Mouse (Mus musculus): ENCODE measurements around the gene Mis18a. TPM values are rescaled to one million over a fixed set of nuclear protein-coding genes. Genes with fewer than 3 reads are reported as not detected.

Mis18a gene
- polyA plus RNA-seq, 1 experiment, result 22.2 TPM

GRCm38 (mm10) chr16:90699390-90699789, 27.8 kb downstream of the Mis18a start:
- TF ChIP-seq CTCF (IDR thresholded peaks at IDR 0.05; ENCODE audit: control insufficient read depth, insufficient read depth, insufficient read length) (no peak), MYOG (IDR thresholded peaks at IDR 0.05; ENCODE audit: control insufficient read depth, extremely low read depth, insufficient read length) (no peak), MYOD1 (IDR thresholded peaks at IDR 0.05; ENCODE audit: control insufficient read depth, insufficient read length, low read depth) (no peak), MAX (IDR thresholded peaks at IDR 0.05) (no peak), USF1 (IDR thresholded peaks at IDR 0.05; ENCODE audit: low read depth) (no peak), CEBPB (IDR thresholded peaks at IDR 0.05; ENCODE audit: low read depth) (no peak), FOSL1 (IDR thresholded peaks at IDR 0.05; ENCODE audit: insufficient read depth, low read length, poor library complexity, severe bottlenecking) (no peak)
- Histone ChIP-seq H3K4me3 (ENCODE audit: insufficient read depth, poor library complexity, severe bottlenecking) (no peak overlapping the region), H3K79me2 (ENCODE audit: control insufficient read depth, insufficient read depth) (no peaks in the 10 kb centered on the region), H3K36me3 (ENCODE audit: control insufficient read depth, insufficient read depth) (no peaks in the 10 kb centered on the region), H3K27me3 (ENCODE audit: control insufficient read depth, insufficient read depth, insufficient read length) (peaks cover 5% of the 10 kb centered on the region), H3K79me3 (ENCODE audit: low read depth) (no peaks in the 10 kb centered on the region), H3ac (ENCODE audit: control insufficient read depth, insufficient read length, low read depth) (no peak overlapping the region)

GRCm38 (mm10) chr16:90696306-90696705, 30.9 kb downstream of the Mis18a start:
- no peak overlapping the region for H3ac ChIP-seq (ENCODE audit: control insufficient read depth, insufficient read length, low read depth)
- peaks cover 9% of the 10 kb centered on the region for H3K27me3 ChIP-seq (ENCODE audit: control insufficient read depth, insufficient read depth, insufficient read length)
- H3K79me3 ChIP-seq (ENCODE audit: low read depth), result no peaks in the 10 kb centered on the region
- no peaks in the 10 kb centered on the region for H3K79me2 ChIP-seq (ENCODE audit: control insufficient read depth, insufficient read depth)
- TF ChIP-seq MYOG (IDR thresholded peaks at IDR 0.05; ENCODE audit: control insufficient read depth, extremely low read depth, insufficient read length) (no peak), USF1 (IDR thresholded peaks at IDR 0.05; ENCODE audit: low read depth) (no peak), CEBPB (IDR thresholded peaks at IDR 0.05; ENCODE audit: low read depth) (no peak), MAX (IDR thresholded peaks at IDR 0.05) (no peak), CTCF (IDR thresholded peaks at IDR 0.05; ENCODE audit: control insufficient read depth, insufficient read depth, insufficient read length) (no peak), MYOD1 (IDR thresholded peaks at IDR 0.05; ENCODE audit: control insufficient read depth, insufficient read length, low read depth) (no peak)
- no peak overlapping the region for H3K4me3 ChIP-seq (ENCODE audit: insufficient read depth, poor library complexity, severe bottlenecking)
- H3K36me3 ChIP-seq (ENCODE audit: control insufficient read depth, insufficient read depth), result no peaks in the 10 kb centered on the region

- TF ChIP-seq MYOG (IDR thresholded peaks at IDR 0.05; ENCODE audit: control insufficient read depth, extremely low read depth, insufficient read length), result no peak
- TF ChIP-seq MYOD1 (IDR thresholded peaks at IDR 0.05; ENCODE audit: control insufficient read depth, insufficient read length, low read depth), result no peak
- no peak for TF ChIP-seq FOSL1 (IDR thresholded peaks at IDR 0.05; ENCODE audit: insufficient read depth, low read length, poor library complexity, severe bottlenecking)
- H3K27me3 ChIP-seq (ENCODE audit: control insufficient read depth, insufficient read depth, insufficient read length), result peaks cover 9% of the 10 kb centered on the region
Measured at GRCm38 (mm10) chr16:90695121-90695520, 32.1 kb downstream of the Mis18a start.

GRCm38 (mm10) chr16:90694719-90695118, 32.5 kb downstream of the Mis18a start:
- Histone ChIP-seq H3K4me3 (ENCODE audit: insufficient read depth, poor library complexity, severe bottlenecking) (no peak overlapping the region), H3K79me2 (ENCODE audit: control insufficient read depth, insufficient read depth) (no peaks in the 10 kb centered on the region)
- no peak for TF ChIP-seq USF1 (IDR thresholded peaks at IDR 0.05; ENCODE audit: low read depth)
- no peak for TF ChIP-seq MYOD1 (IDR thresholded peaks at IDR 0.05; ENCODE audit: control insufficient read depth, insufficient read length, low read depth)
- TF ChIP-seq MAX (IDR thresholded peaks at IDR 0.05), result no peak
- no peak for TF ChIP-seq CTCF (IDR thresholded peaks at IDR 0.05; ENCODE audit: control insufficient read depth, insufficient read depth, insufficient read length)

More at GRCm38 (mm10) chr16:90695121-90695520, 32.1 kb downstream of the Mis18a start:
- no peak overlapping the region for H3ac ChIP-seq (ENCODE audit: control insufficient read depth, insufficient read length, low read depth)
- no peak overlapping the region for H3K4me3 ChIP-seq (ENCODE audit: insufficient read depth, poor library complexity, severe bottlenecking)
- H3K79me2 ChIP-seq (ENCODE audit: control insufficient read depth, insufficient read depth), result no peaks in the 10 kb centered on the region
- H3K36me3 ChIP-seq (ENCODE audit: control insufficient read depth, insufficient read depth), result no peaks in the 10 kb centered on the region
- no peaks in the 10 kb centered on the region for H3K79me3 ChIP-seq (ENCODE audit: low read depth)

GRCm38 (mm10) chr16:90693625-90694024, 33.6 kb downstream of the Mis18a start:
- H3K4me3 ChIP-seq (ENCODE audit: insufficient read depth, poor library complexity, severe bottlenecking), result no peak overlapping the region
- H3K79me2 ChIP-seq (ENCODE audit: control insufficient read depth, insufficient read depth), result no peaks in the 10 kb centered on the region
- no peak overlapping the region for H3ac ChIP-seq (ENCODE audit: control insufficient read depth, insufficient read length, low read depth)
- no peaks in the 10 kb centered on the region for H3K36me3 ChIP-seq (ENCODE audit: control insufficient read depth, insufficient read depth)
- peaks cover 9% of the 10 kb centered on the region for H3K27me3 ChIP-seq (ENCODE audit: control insufficient read depth, insufficient read depth, insufficient read length)
- no peak for TF ChIP-seq FOSL1 (IDR thresholded peaks at IDR 0.05; ENCODE audit: insufficient read depth, low read length, poor library complexity, severe bottlenecking)
- TF ChIP-seq USF1 (IDR thresholded peaks at IDR 0.05; ENCODE audit: low read depth), result no peak
- no peak for TF ChIP-seq CTCF (IDR thresholded peaks at IDR 0.05; ENCODE audit: control insufficient read depth, insufficient read depth, insufficient read length)
- TF ChIP-seq MAX (IDR thresholded peaks at IDR 0.05), result no peak
- no peak for TF ChIP-seq MYOG (IDR thresholded peaks at IDR 0.05; ENCODE audit: control insufficient read depth, extremely low read depth, insufficient read length)
- no peak for TF ChIP-seq MYOD1 (IDR thresholded peaks at IDR 0.05; ENCODE audit: control insufficient read depth, insufficient read length, low read depth)
- no peak for TF ChIP-seq CEBPB (IDR thresholded peaks at IDR 0.05; ENCODE audit: low read depth)
- H3K79me3 ChIP-seq (ENCODE audit: low read depth), result no peaks in the 10 kb centered on the region

More at GRCm38 (mm10) chr16:90694719-90695118, 32.5 kb downstream of the Mis18a start:
- Histone ChIP-seq H3K27me3 (ENCODE audit: control insufficient read depth, insufficient read depth, insufficient read length) (peaks cover 9% of the 10 kb centered on the region), H3K36me3 (ENCODE audit: control insufficient read depth, insufficient read depth) (no peaks in the 10 kb centered on the region), H3ac (ENCODE audit: control insufficient read depth, insufficient read length, low read depth) (no peak overlapping the region), H3K79me3 (ENCODE audit: low read depth) (no peaks in the 10 kb centered on the region)

- H3ac ChIP-seq (ENCODE audit: control insufficient read depth, insufficient read length, low read depth), result no peak overlapping the region
- no peaks in the 10 kb centered on the region for H3K36me3 ChIP-seq (ENCODE audit: control insufficient read depth, insufficient read depth)
- peaks cover 11% of the 10 kb centered on the region for H3K27me3 ChIP-seq (ENCODE audit: control insufficient read depth, insufficient read depth, insufficient read length)
- H3K4me3 ChIP-seq (ENCODE audit: insufficient read depth, poor library complexity, severe bottlenecking), result no peak overlapping the region
- TF ChIP-seq CTCF (IDR thresholded peaks at IDR 0.05; ENCODE audit: control insufficient read depth, insufficient read depth, insufficient read length) (no peak), MYOD1 (IDR thresholded peaks at IDR 0.05; ENCODE audit: control insufficient read depth, insufficient read length, low read depth) (no peak), FOSL1 (IDR thresholded peaks at IDR 0.05; ENCODE audit: insufficient read depth, low read length, poor library complexity, severe bottlenecking) (no peak), CEBPB (IDR thresholded peaks at IDR 0.05; ENCODE audit: low read depth) (no peak), MAX (IDR thresholded peaks at IDR 0.05) (no peak), MYOG (IDR thresholded peaks at IDR 0.05; ENCODE audit: control insufficient read depth, extremely low read depth, insufficient read length) (no peak), USF1 (IDR thresholded peaks at IDR 0.05; ENCODE audit: low read depth) (no peak)
- H3K79me2 ChIP-seq (ENCODE audit: control insufficient read depth, insufficient read depth), result no peaks in the 10 kb centered on the region
- H3K79me3 ChIP-seq (ENCODE audit: low read depth), result no peaks in the 10 kb centered on the region
Measured at GRCm38 (mm10) chr16:90692704-90693385, 34.4 kb downstream of the Mis18a start.
